Mouse (Mus musculus) adrenal gland, postnatal 4 days (tissue): ENCODE results near the gene Serpina1b. TPM values are rescaled to one million over a fixed set of nuclear protein-coding genes. Genes with fewer than 3 reads are reported as not detected.
"Not testable (repeated sequence)": the region's sequence is repeated elsewhere in the genome, so short reads cannot be mapped to it uniquely, and the experiment has no call there.

Experiments used
- DNase-seq, 2 experiments: peaks; one replicate each; pipeline ENCODE4 v3.0.0; 2021 to 2022; ENCODE audit warnings: low spot score in 2 of 2, mixed read lengths in 2 of 2
- long read RNA-seq, 2 experiments: library from polyadenylated mRNA; stranded (forward); transcript quantifications; one replicate each; pipeline ENCODE4 v2.0.0; 2021
- total RNA-seq, 2 experiments: library from RNA; stranded (reverse); gene quantifications; 2 replicates each; pipeline ENCODE4 v1.2.3; 2021

Gene Serpina1b
- 100 to 1,000 TPM in 1 of 2 experiments, 10 to 100 TPM in 1; 27.4 to 753 TPM for total RNA-seq
- long read RNA-seq, experiment 1, transcript Serpina1b-201 (5 exons, 1,394 nt): major isoform, 448 of 543 reads
- long read RNA-seq, experiment 1, partial matches to known transcripts: 85 of 543 reads
- long read RNA-seq, experiment 1, other reads (novel, unspliced or antisense): 9 of 543 reads
- long read RNA-seq, experiment 2, transcript Serpina1b-201 (5 exons, 1,394 nt): major isoform, 11 of 11 reads
- long read RNA-seq, experiment 2, partial matches to known transcripts: 0 of 11 reads
- long read RNA-seq, experiment 2, other reads (novel, unspliced or antisense): 0 of 11 reads

DNA sequence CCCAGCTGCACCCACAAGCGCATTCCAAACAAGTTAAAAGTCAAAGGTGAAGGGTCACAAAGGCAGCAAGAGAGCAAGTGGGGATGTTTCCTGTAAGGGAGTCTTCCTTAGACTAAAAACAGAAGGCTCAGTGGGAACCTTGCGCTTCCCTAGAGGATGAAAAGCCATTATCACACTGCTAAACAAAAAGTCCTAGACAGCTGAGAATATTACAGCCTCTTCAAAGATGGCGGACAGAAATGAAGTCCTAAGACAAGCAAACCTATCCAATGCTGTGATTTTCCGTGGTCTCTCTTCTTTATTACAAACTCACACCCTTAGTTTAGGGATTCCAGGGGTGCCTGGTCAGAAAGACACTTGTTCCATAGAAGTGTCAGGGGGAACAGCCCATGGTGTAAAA is at the start of gene Serpina1b:
Serpina1b (minus strand) TSS at position 101 of the 400 bp plus-strand sequence.
- DNase-seq: not testable (repeated sequence)

DNA sequence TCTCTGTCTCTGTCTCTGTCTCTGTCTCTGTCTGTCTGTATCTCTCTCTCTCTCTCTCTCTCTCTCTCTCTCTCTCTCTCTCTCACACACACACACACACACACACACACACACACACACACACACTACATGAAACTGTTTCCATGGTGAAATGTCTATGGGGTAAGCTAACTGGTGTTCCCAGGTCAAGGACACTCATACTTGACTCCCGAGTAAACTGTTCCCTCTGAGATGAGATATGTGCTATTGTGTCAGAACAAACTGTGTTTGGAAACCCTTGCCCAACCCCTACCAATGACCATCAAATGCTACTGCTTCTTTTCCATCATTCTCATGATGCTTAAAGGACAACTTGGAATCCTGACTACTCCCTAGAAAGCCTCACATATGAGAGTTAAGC is 36.7 kb upstream of the Serpina1b start:
- not testable (repeated sequence) for DNase-seq

GRCm38 (mm10) chr12:103863101-103863974 is 33.2 kb upstream of the Serpina1b start, which contains the start of gene Serpina1a:
Serpina1a (minus strand) TSS chr12:103863562.
- not testable (repeated sequence) for DNase-seq

- DNase-seq: no peak
Measured at GRCm38 (mm10) chr12:103860976-103861375, 30.8 kb upstream of the Serpina1b start.

DNA sequence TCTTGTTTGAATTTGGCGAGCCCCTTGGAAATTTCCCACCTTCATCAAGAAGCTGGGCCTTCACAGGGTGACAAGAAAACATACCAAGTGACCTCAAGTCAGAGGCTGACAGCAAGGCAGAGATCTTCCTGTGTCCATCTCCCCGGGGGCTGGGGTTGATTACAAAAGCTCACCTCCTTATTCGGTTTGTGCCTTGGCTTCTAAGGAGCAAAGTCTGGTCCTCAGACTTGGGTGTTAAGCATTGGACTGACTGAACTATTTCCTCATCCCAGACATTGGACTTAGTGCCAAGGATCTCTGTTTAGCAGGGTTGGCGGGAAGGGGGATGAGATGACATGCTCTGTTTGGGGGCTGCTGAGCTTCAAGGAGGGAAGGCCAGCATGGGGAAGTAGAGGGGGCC is 30.4 kb upstream of the Serpina1b start:
- DNase-seq: not testable (repeated sequence)

GRCm38 (mm10) chr12:103859584-103859983 is 29.4 kb upstream of the Serpina1b start:
- DNase-seq: not testable (repeated sequence)

- not testable (repeated sequence) for DNase-seq
Measured at GRCm38 (mm10) chr12:103853032-103853431, 22.9 kb upstream of the Serpina1b start.

DNA sequence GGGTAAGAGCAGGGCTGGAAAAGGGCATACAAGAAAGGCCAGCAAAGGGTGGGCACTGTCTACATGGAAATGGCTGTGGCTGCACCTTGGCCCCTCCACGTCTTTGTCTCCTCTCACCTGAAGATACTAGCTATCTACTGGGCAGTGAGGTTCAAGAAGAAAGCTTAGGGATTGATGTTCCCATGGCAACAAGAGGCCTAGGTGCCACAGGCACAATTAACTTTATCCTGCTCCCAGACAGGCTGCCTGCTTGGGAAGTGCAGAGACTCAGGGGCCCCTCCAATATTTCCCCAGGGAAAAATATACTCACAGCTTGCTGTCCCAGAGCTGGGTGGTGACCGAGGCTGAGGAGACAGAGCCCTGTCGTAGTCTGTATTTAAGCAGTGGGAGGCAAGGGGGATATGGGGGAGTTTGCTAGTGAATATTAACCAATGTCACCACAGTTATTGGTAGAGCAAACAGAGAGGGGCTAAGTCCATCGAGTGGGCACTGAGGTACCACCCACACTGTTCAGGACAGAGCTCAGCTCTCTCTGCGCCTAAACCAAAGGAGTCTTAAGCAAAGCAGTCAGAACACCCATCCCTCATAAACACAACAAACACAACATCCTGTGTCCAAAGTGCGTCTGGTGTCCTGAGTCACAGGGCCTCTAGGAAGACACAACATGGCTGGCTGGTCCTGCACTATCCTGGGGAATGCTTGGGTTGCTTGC is 2.4 kb downstream of the Serpina1b start:
- DNase-seq: not testable (repeated sequence)

- not testable (repeated sequence) for DNase-seq
Measured at GRCm38 (mm10) chr12:103823826-103824225, 6.3 kb downstream of the Serpina1b start.

DNA sequence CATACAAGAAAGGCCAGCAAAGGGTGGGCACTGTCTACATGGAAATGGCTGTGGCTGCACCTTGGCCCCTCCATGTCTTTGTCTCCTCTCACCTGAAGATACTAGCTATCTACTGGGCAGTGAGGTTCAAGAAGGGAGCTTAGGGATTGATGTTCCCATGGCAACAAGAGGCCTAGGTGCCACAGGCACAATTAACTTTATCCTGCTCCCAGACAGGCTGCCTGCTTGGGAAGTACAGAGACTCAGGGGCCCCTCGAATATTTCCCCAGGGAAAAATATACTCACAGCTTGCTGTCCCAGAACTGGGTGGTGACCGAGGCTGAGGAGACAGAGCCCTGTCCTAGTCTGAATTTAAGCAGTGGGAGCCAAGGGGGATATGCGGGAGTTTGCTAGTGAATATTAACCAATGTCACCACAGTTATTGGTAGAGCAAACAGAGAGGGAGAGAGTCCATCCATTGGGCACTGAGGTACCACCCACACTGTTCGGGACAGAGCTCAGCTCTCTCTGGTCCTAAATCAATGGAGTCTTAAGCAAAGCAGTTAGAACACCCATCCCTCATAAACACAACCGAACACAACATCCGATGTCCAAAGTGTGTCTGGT is 56.8 kb downstream of the Serpina1b start, which contains the start of gene Serpina1d:
Serpina1d (minus strand) TSS at position 347 of the 606 bp plus-strand sequence.
- not testable (repeated sequence) for DNase-seq

DNA sequence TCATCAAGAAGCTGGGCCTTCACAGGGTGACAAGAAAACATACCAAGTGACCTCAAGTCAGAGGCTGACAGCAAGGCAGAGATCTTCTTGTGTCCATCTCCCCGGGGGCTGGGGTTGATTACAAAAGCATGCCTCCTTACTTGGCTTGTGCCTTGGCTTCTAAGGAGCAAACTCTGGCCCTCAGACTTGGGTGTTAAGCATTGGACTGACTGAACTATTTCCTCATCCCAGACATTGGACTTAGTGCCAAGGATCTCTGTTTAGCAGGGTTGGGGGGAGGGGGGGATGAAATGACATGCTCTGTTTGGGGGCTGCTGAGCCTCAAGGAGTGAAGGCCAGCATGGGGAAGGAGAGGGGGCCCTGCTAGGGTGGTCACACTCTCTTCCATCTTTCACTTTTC is 59.6 kb downstream of the Serpina1b start:
- not testable (repeated sequence) for DNase-seq

DNA sequence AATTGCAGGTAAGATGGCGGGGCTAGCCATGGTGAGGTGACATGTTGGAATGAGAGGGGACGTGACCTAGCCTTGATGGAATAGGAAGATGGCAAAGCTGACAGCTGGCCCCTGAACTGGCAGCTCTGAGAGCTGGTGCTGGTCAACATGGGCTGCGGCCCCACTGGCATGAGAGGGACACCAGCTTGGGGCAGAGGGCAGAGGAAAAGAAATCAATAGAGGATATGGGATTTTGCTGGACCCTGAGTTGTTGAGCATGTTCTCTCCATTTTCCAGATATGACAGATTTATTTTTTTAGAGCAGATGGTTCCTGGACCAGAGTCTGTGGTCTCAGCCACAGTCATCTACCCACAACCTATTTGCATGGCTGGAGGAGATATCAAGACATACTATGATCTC is 67.1 kb downstream of the Serpina1b start:
- DNase-seq: not testable (repeated sequence)

GRCm38 (mm10) chr12:103760316-103760715 is 69.9 kb downstream of the Serpina1b start:
- not testable (repeated sequence) for DNase-seq

- DNase-seq: not testable (repeated sequence)
Measured at GRCm38 (mm10) chr12:103745957-103746356, 84.2 kb downstream of the Serpina1b start.

- not testable (repeated sequence) for DNase-seq
Measured at GRCm38 (mm10) chr12:103737791-103738580, 92.2 kb downstream of the Serpina1b start.

DNA sequence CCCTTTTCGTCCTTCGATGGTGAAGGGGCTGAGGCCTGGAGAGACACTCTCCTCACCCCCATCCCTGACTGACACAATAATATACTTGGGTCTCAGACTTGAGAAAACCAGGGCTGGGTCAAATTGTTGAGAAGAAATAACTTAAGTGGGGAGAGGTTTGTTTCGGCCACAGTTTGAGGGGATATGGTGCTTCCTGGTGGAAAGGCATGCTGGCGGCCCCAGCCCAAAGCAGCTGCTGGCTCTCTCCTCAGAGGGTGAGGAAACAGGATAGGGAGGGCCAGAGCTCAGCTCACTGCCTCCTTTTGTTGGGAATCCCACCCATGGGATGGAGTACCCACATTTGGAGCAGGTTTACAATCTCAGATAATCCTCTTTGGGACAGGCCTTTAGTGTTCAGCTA is 94.6 kb downstream of the Serpina1b start:
- not testable (repeated sequence) for DNase-seq

GRCm38 (mm10) chr12:103735101-103735500 is 95.1 kb downstream of the Serpina1b start:
- DNase-seq: not testable (repeated sequence)

DNA sequence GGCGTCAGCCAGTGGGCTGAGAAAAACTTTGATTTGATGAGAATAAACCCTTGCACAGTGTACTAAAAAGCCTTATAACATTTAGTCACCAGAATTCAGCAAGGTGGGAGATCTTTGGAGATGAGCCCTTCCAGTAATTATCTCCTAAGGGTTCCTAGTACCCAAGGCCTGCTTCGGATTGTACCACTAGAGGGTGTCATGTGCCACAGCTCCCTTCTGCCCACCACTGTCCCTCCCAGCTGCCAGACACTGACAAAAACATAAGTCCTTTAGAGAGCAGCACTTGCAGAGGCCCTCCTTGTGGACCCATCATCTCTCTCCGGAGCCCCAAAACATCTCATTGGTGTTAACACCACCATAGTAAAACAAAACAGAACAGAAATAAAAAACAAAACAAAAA is 118.6 kb downstream of the Serpina1b start:
- DNase-seq: no peak

DNA sequence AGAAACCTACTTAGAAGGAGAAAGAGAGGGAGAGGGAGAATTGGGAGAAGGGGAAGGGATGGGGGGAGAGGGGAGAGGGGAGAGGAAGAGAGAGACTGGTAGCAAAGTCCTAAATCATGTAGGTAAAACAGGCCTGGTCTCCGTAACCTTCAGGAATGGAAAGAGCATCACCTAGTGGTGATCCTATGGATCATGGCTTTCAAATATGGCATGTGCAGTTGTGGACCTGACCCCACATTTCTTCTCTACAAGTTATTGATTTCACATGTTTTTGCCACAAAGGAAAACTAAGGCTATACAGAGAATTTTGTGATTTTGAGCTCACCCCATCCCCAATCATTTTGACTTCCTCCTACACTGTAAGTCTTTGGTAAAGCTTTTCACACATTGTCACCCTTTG is 119.8 kb downstream of the Serpina1b start:
- no peak for DNase-seq

GRCm38 (mm10) chr12:103706113-103706512 is 124.1 kb downstream of the Serpina1b start:
- DNase-seq: no peak
